Comparison of ENCODE assay signal across 34 mouse cellular contexts in genomic region chr14:101777129-101777493, GRCm38 (mm10). TPM values are rescaled to one million over a fixed set of nuclear protein-coding genes. Genes with fewer than 3 reads are reported as not detected.
A peak's percentile ranks its signal among the peaks of the same experiment; 100 is the strongest.
DNase-seq lines count a peak whose midpoint lies in the region; ATAC-seq and TF ChIP-seq lines count a peak whose summit lies in the region.
"Had no signal": no experiment of that assay in that cellular context is flagged by ENCODE, and none has a peak within 500 bp of the region (broad histone marks: within the 10 kb centered on the region; RNA-seq: fewer than 3 reads in every experiment).

No protein-coding gene starts in this region.

- 74% methylated on average over 3 of the region's 3 CpGs for WGBS in kidney, adult 2 months
- 59% methylated on average over 3 of the region's 3 CpGs for WGBS in kidney, embryonic 14.5 days
- 24% methylated on average over 3 of the region's 3 CpGs for WGBS in forebrain, embryonic 15.5 days
- WGBS in cerebellum, adult 2 months: 67% methylated on average over 3 of the region's 3 CpGs

- in situ Hi-C loops in ES-E14 (cut with MboI; ENCODE audit: low sequenced_read_pairs in 2 of 2, unreplicated experiment in 2 of 2): loop anchor here in 1 of 2 experiments (25.0 kb wide), 1 partner anchor 735 kb away; no protein-coding TSS in a partner anchor

- 0 out of 2 replicates have a peak, but pooled peaks have one; percentile 8 for TF ChIP-seq EP300 in ES-Bruce4 (IDR thresholded peaks at IDR 0.05; ENCODE audit: insufficient read depth, low read depth, low read length)

- no peaks in the 10 kb centered on the region for H3K36me3 ChIP-seq in kidney, adult 2 months (ENCODE audit: control insufficient read depth, insufficient read depth, low read length)
- H3K36me3 ChIP-seq in kidney, embryonic 14.5 days (ENCODE audit: control insufficient read depth, insufficient read depth, low read length): no peaks in the 10 kb centered on the region
- H3K36me3 ChIP-seq in ES-Bruce4 (ENCODE audit: control insufficient read depth, insufficient read depth, low read length, poor library complexity, severe bottlenecking): no peaks in the 10 kb centered on the region
- no peaks in the 10 kb centered on the region for H3K36me3 ChIP-seq in ES-E14 (ENCODE audit: control insufficient read depth, insufficient read depth, low read length, poor library complexity, severe bottlenecking)
- H3K36me3 ChIP-seq in forebrain, embryonic 15.5 days: no peaks in the 10 kb centered on the region
- H3K36me3 ChIP-seq: G1E; hindbrain, embryonic 12.5 days; intestine, embryonic 15.5 days; limb, embryonic 10.5 days; limb, embryonic 15.5 days; liver, embryonic 13.5 days; midbrain, embryonic 15.5 days; neural tube, embryonic 12.5 days had no signal

- H3K27ac ChIP-seq in kidney, adult 2 months (ENCODE audit: insufficient read depth, low read depth, low read length): peak overlapping the region; percentile 30; the same call in 1 of the 2 replicates
- H3K27ac ChIP-seq in kidney, embryonic 14.5 days (ENCODE audit: low read depth, low read length): no peak overlapping the region
- peak overlapping the region; percentile 93 for H3K27ac ChIP-seq in ES-Bruce4 (ENCODE audit: insufficient read depth, low read length)
- peak overlapping the region; percentile 94; the same call in 1 of the 2 replicates for H3K27ac ChIP-seq in ES-E14 (ENCODE audit: insufficient read depth, low read depth, low read length, poor library complexity, severe bottlenecking)
- no peak overlapping the region for H3K27ac ChIP-seq in forebrain, embryonic 15.5 days (replicated peaks)
- H3K27ac ChIP-seq in cerebellum, adult 2 months (ENCODE audit: insufficient read depth, low read length): no peak overlapping the region
- H3K27ac ChIP-seq: hindbrain, embryonic 12.5 days; hindbrain, postnatal 0 days; intestine, embryonic 15.5 days; limb, embryonic 10.5 days; limb, embryonic 15.5 days; liver, embryonic 13.5 days; midbrain, embryonic 15.5 days; neural tube, embryonic 12.5 days had no signal

- TF ChIP-seq POLR2A in kidney, adult 2 months (IDR thresholded peaks at IDR 0.05; ENCODE audit: low read depth, low read length): no peak
- TF ChIP-seq POLR2A in ES-Bruce4 (IDR thresholded peaks at IDR 0.05; ENCODE audit: insufficient read depth, low read length): no peak
- TF ChIP-seq POLR2A in cerebellum, adult 2 months (IDR thresholded peaks at IDR 0.05; ENCODE audit: borderline replicate concordance, insufficient read depth, low read length): no peak

- H3K9me3 ChIP-seq in kidney, embryonic 14.5 days (ENCODE audit: control insufficient read depth, low read length): no peaks in the 10 kb centered on the region
- H3K9me3 ChIP-seq in ES-Bruce4 (replicated peaks; ENCODE audit: control insufficient read depth, insufficient read depth, low read length, poor library complexity, severe bottlenecking): no peaks in the 10 kb centered on the region
- no peaks in the 10 kb centered on the region for H3K9me3 ChIP-seq in ES-E14 (ENCODE audit: control insufficient read depth, insufficient read depth, low read depth, low read length)
- H3K9me3 ChIP-seq in forebrain, embryonic 15.5 days: no peaks in the 10 kb centered on the region
- H3K9me3 ChIP-seq: hindbrain, embryonic 12.5 days; intestine, embryonic 15.5 days; limb, embryonic 10.5 days; limb, embryonic 15.5 days; liver, embryonic 13.5 days; midbrain, embryonic 15.5 days; neural tube, embryonic 12.5 days had no signal

- peaks cover 16% of the 10 kb centered on the region; the same call in 1 of the 2 replicates for H3K4me1 ChIP-seq in kidney, adult 2 months (ENCODE audit: control insufficient read depth, insufficient read depth, low read length)
- no peaks in the 10 kb centered on the region for H3K4me1 ChIP-seq in kidney, embryonic 14.5 days (ENCODE audit: control insufficient read depth, insufficient read depth, low read length)
- peaks cover 10% of the 10 kb centered on the region for H3K4me1 ChIP-seq in ES-Bruce4 (ENCODE audit: control insufficient read depth, insufficient read depth, low read length)
- peaks cover 13 to 22% of the 10 kb centered on the region in 2 experiments for H3K4me1 ChIP-seq in ES-E14 (ENCODE audit: control insufficient read depth in 2 of 2, insufficient read depth in 2 of 2, low read length in 2 of 2, poor library complexity in 1 of 2)
- no peaks in the 10 kb centered on the region for H3K4me1 ChIP-seq in forebrain, embryonic 15.5 days
- no peaks in the 10 kb centered on the region; the same call in 1 of the 2 replicates for H3K4me1 ChIP-seq in cerebellum, adult 2 months (ENCODE audit: control insufficient read depth, insufficient read depth, low read length)
- H3K4me1 ChIP-seq: intestine, embryonic 15.5 days; limb, embryonic 10.5 days; limb, embryonic 15.5 days; liver, embryonic 13.5 days; midbrain, embryonic 15.5 days; neural tube, embryonic 12.5 days had no signal

- ATAC-seq in kidney, embryonic 14.5 days (ENCODE audit: low FRiP score, low TSS enrichment): no peak
- peak; percentile 24; the same call in 1 of the 2 replicates for ATAC-seq in forebrain, embryonic 15.5 days (replicated peaks)
- ATAC-seq: CD4-positive, CD25-positive, alpha-beta regulatory T cell, adult 4 months; hindbrain, postnatal 0 days; intestine, embryonic 15.5 days; midbrain, embryonic 15.5 days had no signal

- no peak overlapping the region for H3K9ac ChIP-seq in kidney, embryonic 14.5 days (ENCODE audit: low read depth, low read length)
- H3K9ac ChIP-seq in ES-Bruce4 (ENCODE audit: low read depth, poor library complexity, severe bottlenecking) (no peak overlapping the region), ES-E14 (ENCODE audit: insufficient read depth, low read depth, low read length, poor library complexity, severe bottlenecking) (peak overlapping the region; percentile 0; the same call in 1 of the 2 replicates)
- no peak overlapping the region for H3K9ac ChIP-seq in forebrain, embryonic 15.5 days (replicated peaks)
- H3K9ac ChIP-seq: hindbrain, embryonic 12.5 days; intestine, embryonic 15.5 days; limb, embryonic 15.5 days; liver, embryonic 13.5 days; midbrain, embryonic 15.5 days; neural tube, embryonic 12.5 days had no signal

- H3K27me3 ChIP-seq in kidney, adult 2 months (replicated peaks; ENCODE audit: control insufficient read depth, insufficient read depth, low read length): no peaks in the 10 kb centered on the region
- H3K27me3 ChIP-seq in kidney, embryonic 14.5 days (ENCODE audit: control insufficient read depth, insufficient read depth, low read length): no peaks in the 10 kb centered on the region
- H3K27me3 ChIP-seq in ES-Bruce4 (ENCODE audit: control insufficient read depth, insufficient read depth, low read length, poor library complexity, severe bottlenecking): no peaks in the 10 kb centered on the region
- H3K27me3 ChIP-seq in forebrain, embryonic 15.5 days: no peaks in the 10 kb centered on the region
- no peaks in the 10 kb centered on the region for H3K27me3 ChIP-seq in cerebellum, adult 2 months (ENCODE audit: control insufficient read depth, insufficient read depth, low read length)
- H3K27me3 ChIP-seq: hindbrain, embryonic 12.5 days; intestine, embryonic 15.5 days; limb, embryonic 15.5 days; liver, embryonic 13.5 days; midbrain, embryonic 15.5 days; neural tube, embryonic 12.5 days had no signal

- H3K4me3 ChIP-seq in kidney, adult 2 months (ENCODE audit: insufficient read depth, low read depth, low read length): no peak overlapping the region
- no peak overlapping the region for H3K4me3 ChIP-seq in kidney, embryonic 14.5 days (ENCODE audit: low read length)
- H3K4me3 ChIP-seq in ES-Bruce4 (ENCODE audit: low read depth, low read length): no peak overlapping the region
- peak overlapping the region in 1 of 2 experiments; percentile 19; a peak in 2 of 4 replicates for H3K4me3 ChIP-seq in ES-E14 (ENCODE audit: insufficient read depth in 1 of 2, low read depth in 1 of 2, low read length in 2 of 2, poor library complexity in 1 of 2, severe bottlenecking in 1 of 2)
- no peak overlapping the region for H3K4me3 ChIP-seq in forebrain, embryonic 15.5 days
- H3K4me3 ChIP-seq in cerebellum, adult 2 months (replicated peaks; ENCODE audit: insufficient read depth, low read depth, low read length): no peak overlapping the region
- H3K4me3 ChIP-seq: hindbrain, embryonic 12.5 days; intestine, embryonic 15.5 days; limb, embryonic 10.5 days; limb, embryonic 15.5 days; liver, embryonic 13.5 days; midbrain, embryonic 15.5 days; neural tube, embryonic 12.5 days had no signal

- H3K4me2 ChIP-seq in kidney, embryonic 14.5 days (replicated peaks; ENCODE audit: low read depth, low read length): no peak overlapping the region
- H3K4me2 ChIP-seq in forebrain, embryonic 15.5 days (replicated peaks): no peak overlapping the region
- H3K4me2 ChIP-seq: hindbrain, embryonic 12.5 days; intestine, embryonic 15.5 days; limb, embryonic 15.5 days; liver, embryonic 13.5 days; midbrain, embryonic 15.5 days; neural tube, embryonic 12.5 days had no signal

- DNase-seq in kidney, adult 2 months: no peak
- no peak for DNase-seq in ES-E14 (ENCODE audit: low read depth, low spot score)
- DNase-seq in urinary bladder, adult 18-20 months (ENCODE audit: low spot score in 2 of 2): no peak
- no peak for DNase-seq in cerebellum, adult 2 months
- DNase-seq: adrenal gland, postnatal 10 days; cerebellum, adult 9-10 months; cerebellum, postnatal 36 days; gastrocnemius, postnatal 10 days; heart, postnatal 14 days; kidney, adult 8-10 months; kidney, postnatal 10 days; layer of hippocampus, adult 9-11 months; liver, embryonic 13.5 days; lung, adult 18-20 months; lung, postnatal 14 days; right cerebral cortex, postnatal 4 days; thymus, adult 2 months; thymus, postnatal 36 days had no signal

- no peak for TF ChIP-seq CTCF in kidney, adult 2 months (conservative IDR thresholded peaks at IDR 0.05; ENCODE audit: insufficient read depth, insufficient read length, low read depth, low read length)
- no peak for TF ChIP-seq CTCF in ES-Bruce4 (IDR thresholded peaks at IDR 0.05; ENCODE audit: low read depth, low read length)
- no peak for TF ChIP-seq CTCF in cerebellum, adult 2 months (IDR thresholded peaks at IDR 0.05; ENCODE audit: borderline replicate concordance, insufficient read depth, low read depth, low read length)

RNA-seq across cellular contexts. Expression of gene Lmo7, which starts 47.4 kb away (rescaled TPM):
- polyA plus RNA-seq in kidney, adult 2 months (2012; rRNA removed): 40.0 and 53.1 TPM in 2 replicates
- 6.2 and 11.6 TPM in 2 replicates for polyA plus RNA-seq in kidney, embryonic 14.5 days (2014; fragmentation: Nextera tagmentation; extraction: Ambion mirVana)
- 27.0 and 28.2 TPM in 2 replicates for polyA plus RNA-seq in ES-Bruce4 (2011; ENCODE audit: insufficient read depth, insufficient read length, low read depth, missing spikeins)
- total RNA-seq in ES-E14 (2012; rRNA removed): 19.4 and 23.1 TPM in 2 replicates
- 12.8 and 14.4 TPM in 2 replicates for polyA plus RNA-seq in forebrain, embryonic 15.5 days (2015; fragmentation: Nextera tagmentation; extraction: Ambion mirVana)
- polyA plus RNA-seq in cerebellum, adult 2 months (2012; rRNA removed): 5.8 and 6.8 TPM in 2 replicates
- polyA plus RNA-seq: G1E had no signal

RNA-seq across cellular contexts. Expression of gene Gm9922, which starts 47.5 kb away (rescaled TPM):
- polyA plus RNA-seq in kidney, adult 2 months (2012; rRNA removed): 10.2 and 13.3 TPM in 2 replicates
- polyA plus RNA-seq in kidney, embryonic 14.5 days (2014; fragmentation: Nextera tagmentation; extraction: Ambion mirVana): 1.6 and 3.0 TPM in 2 replicates
- not detected in 2 replicates for polyA plus RNA-seq in ES-Bruce4 (2011; ENCODE audit: insufficient read depth, insufficient read length, low read depth, missing spikeins)
- total RNA-seq in ES-E14 (2012; rRNA removed): 0.62 and 0.74 TPM in 2 replicates
- polyA plus RNA-seq in forebrain, embryonic 15.5 days (2015; fragmentation: Nextera tagmentation; extraction: Ambion mirVana): 0.76 and 1.5 TPM in 2 replicates
- polyA plus RNA-seq in cerebellum, adult 2 months (2012; rRNA removed): 0.36 TPM in 1 of 2 replicates, not detected in the other
- total RNA-seq: G1E; gastrocnemius, postnatal 10 days; granulocyte monocyte progenitor cell, adult 5-6 weeks; hindbrain, postnatal 0 days; left cerebral cortex, postnatal 10 days; megakaryocyte progenitor cell, adult 5-6 weeks had no signal
- polyA plus RNA-seq: CD4-positive, CD25-positive, alpha-beta regulatory T cell, adult 4 months; embryonic facial prominence, embryonic 11.5 days; G1E; liver, embryonic 13.5 days; midbrain, embryonic 15.5 days had no signal

Comparison
In these comparisons a context has a peak if more than half of its experiments do, and no peak if none do; other contexts are left out.
1. H3K27ac ChIP-seq: peak in kidney, adult 2 months (single experiment), ES-Bruce4 (single experiment) and ES-E14 (single experiment); none in kidney, embryonic 14.5 days (single experiment), forebrain, embryonic 15.5 days (single experiment) and cerebellum, adult 2 months (single experiment).